Mouse (Mus musculus) MEL (cell line): ENCODE measurements at regions not wholly inside any gene's neighbourhood (a gene's known extent, or its start where the extent isn't known, plus 50 kb on each side); places are given as distances from the start of the nearest gene placed in this dataset.

ENCODE experiments used
- DNase-seq: peaks from one replicate; pipeline ENCODE4 v3.0.0; 2011; ENCODE audit warnings: low read depth, low spot score
- H3K27ac ChIP-seq: 2 replicates; pipeline ENCODE4 v1.5.1; 2012; ENCODE audit warnings: low read depth, mild to moderate bottlenecking, control low read depth, low read length, moderate library complexity; ENCODE audit not compliant: control insufficient read depth
- H3K27me3 ChIP-seq, 2 experiments: fragments of 150-350 bp in 1 of 2; sonication (generic) in 1 of 2; 2 replicates each; pipeline ENCODE4 v1.6.1; 2012; ENCODE audit warnings: low read length in 2 of 2, mild to moderate bottlenecking in 2 of 2, improper control_type of control experiment in 1 of 2, moderate library complexity in 1 of 2; ENCODE audit not compliant: insufficient read depth in 2 of 2, control insufficient read depth in 1 of 2
- H3K36me3 ChIP-seq, 2 experiments: 2 replicates each; pipeline ENCODE4 v1.6.1; 2012 to 2014; ENCODE audit warnings: low read length in 2 of 2, improper control_type of control experiment in 1 of 2, inconsistent platforms in 1 of 2, mild to moderate bottlenecking in 1 of 2; ENCODE audit not compliant: insufficient read depth in 2 of 2, control insufficient read depth in 1 of 2
- H3K4me1 ChIP-seq, 2 experiments: fragments of 150-350 bp in 1 of 2; sonication (generic) in 1 of 2; 2 replicates each; pipeline ENCODE4 v1.6.1; 2012; ENCODE audit warnings: low read length in 2 of 2, improper control_type of control experiment in 1 of 2, mild to moderate bottlenecking in 1 of 2; ENCODE audit not compliant: insufficient read depth in 2 of 2, control insufficient read depth in 1 of 2
- H3K4me3 ChIP-seq, 2 experiments: fragments of 150-350 bp in 1 of 2; sonication (generic) in 1 of 2; 2 replicates each; pipeline ENCODE4 v1.5.1; 2012; ENCODE audit warnings: low read depth in 2 of 2, low read length in 2 of 2, mild to moderate bottlenecking in 2 of 2, moderate library complexity in 2 of 2, control low read depth in 1 of 2, improper control_type of control experiment in 1 of 2; ENCODE audit not compliant: control insufficient read depth in 1 of 2, insufficient read depth in 1 of 2
- H3K79me2 ChIP-seq: 2 replicates; pipeline ENCODE4 v1.6.1; 2012; ENCODE audit warnings: mild to moderate bottlenecking, low read length, moderate library complexity; ENCODE audit not compliant: control insufficient read depth, poor library complexity, insufficient read depth
- H3K9ac ChIP-seq: 2 replicates; pipeline ENCODE4 v1.6.1; 2012; ENCODE audit warnings: low read depth, mild to moderate bottlenecking, control low read depth, low read length, moderate library complexity; ENCODE audit not compliant: control insufficient read depth, poor library complexity, severe bottlenecking
- H3K9me3 ChIP-seq: fragments of 150-350 bp; sonication (generic); replicated peaks from 2 replicates; pipeline ENCODE4 v1.6.1; 2012; ENCODE audit warnings: mild to moderate bottlenecking, low read length, improper control_type of control experiment, moderate library complexity; ENCODE audit not compliant: insufficient read depth
- BHLHE40 ChIP-seq: IDR thresholded peaks from 2 replicates; pipeline ENCODE4 v1.6.1; 2012; ENCODE audit warnings: low read depth, mild to moderate bottlenecking, inconsistent platforms, low read length, improper control_type of control experiment, borderline replicate concordance
- CHD1 ChIP-seq: IDR thresholded peaks from 2 replicates; pipeline ENCODE4 v1.6.1; 2012; ENCODE audit warnings: low read depth, mild to moderate bottlenecking, inconsistent platforms, low read length, improper control_type of control experiment
- CHD2 ChIP-seq: IDR thresholded peaks from 2 replicates; pipeline ENCODE4 v1.6.1; 2011; ENCODE audit warnings: low read length, improper control_type of control experiment
- CTCF ChIP-seq, 3 experiments: IDR thresholded peaks in 2 of 3; conservative IDR thresholded peaks in 1 of 3; 2 replicates each; pipeline ENCODE4 v1.5.1; 2011 to 2012; ENCODE audit warnings: low read length in 3 of 3, low read depth in 2 of 3, mild to moderate bottlenecking in 2 of 3, improper control_type of control experiment in 1 of 3, inconsistent platforms in 1 of 3, mixed read lengths in 1 of 3, moderate library complexity in 1 of 3; ENCODE audit not compliant: control insufficient read depth in 1 of 3, insufficient read depth in 1 of 3, poor library complexity in 1 of 3, severe bottlenecking in 1 of 3
- E2F4 ChIP-seq: IDR thresholded peaks from 2 replicates; pipeline ENCODE4 v1.6.1; 2011; ENCODE audit warnings: low read depth, low read length, improper control_type of control experiment, borderline replicate concordance
- ELF1 ChIP-seq: IDR thresholded peaks from 2 replicates; pipeline ENCODE4 v1.6.1; 2014; ENCODE audit warnings: low read depth, mild to moderate bottlenecking, inconsistent platforms, low read length, improper control_type of control experiment, moderate library complexity
- ETS1 ChIP-seq: IDR thresholded peaks from 2 replicates; pipeline ENCODE4 v1.6.1; 2012; ENCODE audit warnings: low read depth, mild to moderate bottlenecking, inconsistent platforms, low read length, improper control_type of control experiment, moderate library complexity
- GABPA ChIP-seq: IDR thresholded peaks from 2 replicates; pipeline ENCODE4 v1.6.1; 2012; ENCODE audit warnings: low read depth, mild to moderate bottlenecking, inconsistent platforms, low read length, improper control_type of control experiment, moderate library complexity
- GATA1 ChIP-seq: IDR thresholded peaks from 2 replicates; pipeline ENCODE4 v1.6.1; 2011; ENCODE audit warnings: low read depth, low read length, improper control_type of control experiment
- HCFC1 ChIP-seq: IDR thresholded peaks from 2 replicates; pipeline ENCODE4 v1.6.1; 2012; ENCODE audit warnings: low read depth, mild to moderate bottlenecking, inconsistent platforms, low read length, improper control_type of control experiment, moderate library complexity
- KAT2A ChIP-seq: conservative IDR thresholded peaks from 2 replicates; pipeline ENCODE4 v1.6.1; 2012; ENCODE audit warnings: low read depth, low read length, improper control_type of control experiment, inconsistent platforms
- MAX ChIP-seq: IDR thresholded peaks from 2 replicates; pipeline ENCODE4 v1.6.1; 2011; ENCODE audit warnings: low read length, improper control_type of control experiment
- MEF2A ChIP-seq: IDR thresholded peaks from 2 replicates; pipeline ENCODE4 v1.6.1; 2014; ENCODE audit warnings: low read depth, mild to moderate bottlenecking, inconsistent platforms, low read length, improper control_type of control experiment; ENCODE audit not compliant: poor library complexity, insufficient replicate concordance, severe bottlenecking; ENCODE audit errors: extremely low read depth
- MXI1 ChIP-seq: IDR thresholded peaks from 2 replicates; pipeline ENCODE4 v1.6.1; 2011; ENCODE audit warnings: mild to moderate bottlenecking, low read depth, low read length, improper control_type of control experiment
- MYB ChIP-seq: IDR thresholded peaks from 2 replicates; pipeline ENCODE4 v1.6.1; 2011; ENCODE audit warnings: mild to moderate bottlenecking, low read depth, low read length, improper control_type of control experiment
- MYC ChIP-seq: IDR thresholded peaks from 2 replicates; pipeline ENCODE4 v1.6.1; 2011; ENCODE audit warnings: low read depth, mild to moderate bottlenecking, low read length, improper control_type of control experiment, moderate library complexity
- POLR2A ChIP-seq, 2 experiments: IDR thresholded peaks; 2 replicates each; pipeline ENCODE4 v1.6.1; 2011 to 2012; ENCODE audit warnings: low read length in 2 of 2, mild to moderate bottlenecking in 2 of 2, control low read depth in 1 of 2, improper control_type of control experiment in 1 of 2, low read depth in 1 of 2, moderate library complexity in 1 of 2; ENCODE audit not compliant: control insufficient read depth in 1 of 2, insufficient read depth in 1 of 2, poor library complexity in 1 of 2
- POLR2AphosphoS5 ChIP-seq: IDR thresholded peaks from 2 replicates; pipeline ENCODE4 v1.6.1; 2012; ENCODE audit warnings: low read depth, borderline replicate concordance, mild to moderate bottlenecking, inconsistent platforms, low read length, moderate library complexity, mixed read lengths
- RCOR1 ChIP-seq: IDR thresholded peaks from 2 replicates; pipeline ENCODE4 v1.6.1; 2012; ENCODE audit warnings: low read depth, mild to moderate bottlenecking, inconsistent platforms, low read length, improper control_type of control experiment
- SIN3A ChIP-seq: IDR thresholded peaks from 2 replicates; pipeline ENCODE4 v1.6.1; 2012; ENCODE audit warnings: low read length, improper control_type of control experiment, inconsistent platforms
- SMC3 ChIP-seq: IDR thresholded peaks from 2 replicates; pipeline ENCODE4 v1.6.1; 2011; ENCODE audit warnings: low read depth, low read length, improper control_type of control experiment
- TBP ChIP-seq: IDR thresholded peaks from 2 replicates; pipeline ENCODE4 v1.8.0; 2011; ENCODE audit warnings: low read depth, low read length, improper control_type of control experiment
- TCF12 ChIP-seq: IDR thresholded peaks from 2 replicates; pipeline ENCODE4 v1.6.1; 2014; ENCODE audit warnings: low read depth, mild to moderate bottlenecking, inconsistent platforms, low read length, improper control_type of control experiment, moderate library complexity
- UBTF ChIP-seq: IDR thresholded peaks from 2 replicates; pipeline ENCODE4 v1.6.1; 2012; ENCODE audit warnings: low read depth, mild to moderate bottlenecking, inconsistent platforms, low read length, improper control_type of control experiment, moderate library complexity, borderline replicate concordance; ENCODE audit not compliant: insufficient read depth
- ZKSCAN1 ChIP-seq: IDR thresholded peaks from 2 replicates; pipeline ENCODE4 v1.6.1; 2012; ENCODE audit warnings: low read depth, mild to moderate bottlenecking, inconsistent platforms, low read length, improper control_type of control experiment, moderate library complexity
- ZMIZ1 ChIP-seq: IDR thresholded peaks from 2 replicates; pipeline ENCODE4 v1.6.1; 2012; ENCODE audit warnings: low read depth, mild to moderate bottlenecking, inconsistent platforms, low read length, improper control_type of control experiment, moderate library complexity

DNA sequence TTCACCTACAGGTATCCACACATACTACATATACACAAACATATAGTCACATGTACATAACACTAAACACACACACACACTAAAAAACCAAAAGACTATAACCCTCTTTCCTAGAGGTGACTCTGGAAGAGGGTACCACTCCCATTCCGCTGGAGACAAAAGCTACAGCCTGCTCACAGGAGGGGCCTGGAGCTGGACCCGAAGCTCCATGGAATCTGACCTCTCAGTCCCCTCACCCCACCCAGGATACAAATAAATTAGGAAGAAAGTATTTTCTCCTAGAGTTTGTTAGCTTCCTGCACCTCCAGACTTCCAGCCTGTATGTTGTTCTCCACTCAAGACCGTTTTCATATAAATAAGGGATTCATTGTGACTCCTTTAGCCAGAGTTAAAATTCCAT, 66.8 kb downstream of the Lrrc30 start (continued):
- TF ChIP-seq MEF2A = no peak
- TF ChIP-seq ZMIZ1 = no peak
- no peak for TF ChIP-seq GABPA
- no peak for TF ChIP-seq MAX

DNA sequence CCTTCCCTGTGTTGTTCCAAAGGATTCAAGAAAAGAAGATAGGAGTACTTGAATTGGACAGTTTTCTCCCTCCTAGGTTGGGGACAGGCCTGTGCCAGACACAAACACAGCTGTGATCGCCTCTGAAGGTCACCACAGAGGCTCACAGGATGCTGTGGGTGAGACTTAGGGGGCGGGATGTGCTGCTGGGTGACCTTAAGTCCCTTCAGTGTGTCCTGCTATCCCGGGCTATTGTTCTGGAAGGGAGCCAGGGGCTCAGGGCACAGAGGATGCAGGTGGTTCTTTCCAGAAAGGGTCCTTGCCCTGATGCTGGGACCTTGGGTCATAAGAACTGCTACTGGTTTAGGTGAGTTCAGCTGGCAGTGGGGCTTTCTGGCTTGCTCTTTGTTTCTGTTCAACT, 67.7 kb downstream of the Lrrc30 start:
- Histone ChIP-seq H3K9ac (no peak overlapping the region), H3K4me1 (no peaks in the 10 kb centered on the region), H3K27me3 (no peaks in the 10 kb centered on the region), H3K27ac (no peak overlapping the region), H3K9me3 (no peaks in the 10 kb centered on the region), H3K36me3 (no peaks in the 10 kb centered on the region), H3K79me2 (no peaks in the 10 kb centered on the region), H3K4me3 (no peak overlapping the region)
- no peak for DNase-seq
- TF ChIP-seq MYB (no peak), SIN3A (no peak), CHD2 (no peak), E2F4 (no peak), HCFC1 (no peak), TCF12 (no peak), ETS1 (no peak), MAX (no peak)

DNA sequence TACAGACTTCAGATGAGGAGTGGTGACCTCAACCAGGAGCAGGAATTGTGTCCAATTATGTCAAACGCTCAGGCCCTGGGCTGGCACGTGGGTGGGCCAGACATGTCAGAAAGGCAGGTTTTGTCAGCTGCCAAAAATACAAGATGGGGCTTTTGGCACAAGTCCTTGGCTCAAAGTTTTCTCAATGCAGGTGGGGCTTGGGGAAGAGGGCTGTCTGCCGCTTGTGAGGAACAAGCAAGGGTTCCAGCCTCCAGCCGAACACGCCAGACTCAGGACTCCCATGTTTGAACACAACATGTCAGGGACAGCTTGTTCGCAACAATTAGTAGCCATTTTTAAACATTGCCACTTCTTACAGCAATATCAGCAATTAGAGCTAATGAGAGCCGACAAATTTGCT, 69.5 kb downstream of the Lrrc30 start:
- Histone ChIP-seq H3K36me3 (no peaks in the 10 kb centered on the region), H3K4me3 (no peak overlapping the region), H3K27me3 (no peaks in the 10 kb centered on the region), H3K4me1 (no peaks in the 10 kb centered on the region), H3K9me3 (no peaks in the 10 kb centered on the region), H3K9ac (no peak overlapping the region), H3K27ac (no peak overlapping the region), H3K79me2 (no peaks in the 10 kb centered on the region)
- TF ChIP-seq MAX (no peak), MXI1 (no peak), POLR2AphosphoS5 (no peak), ZKSCAN1 (no peak), SIN3A (no peak), ELF1 (no peak), RCOR1 (no peak), BHLHE40 (no peak), TBP (no peak), UBTF (no peak), ETS1 (no peak), MYC (no peak), CTCF (IDR thresholded peaks at IDR 0.05 in 2 of 3, conservative IDR thresholded peaks at IDR 0.05 in 1 of 3; ENCODE audit: control insufficient read depth in 1 of 3, insufficient read depth in 1 of 3, low read depth in 2 of 3, low read length in 3 of 3, poor library complexity in 1 of 3, severe bottlenecking in 1 of 3) (no peak), E2F4 (no peak), KAT2A (no peak), GATA1 (no peak), CHD1 (no peak), SMC3 (no peak), ZMIZ1 (no peak), POLR2A (IDR thresholded peaks at IDR 0.05; ENCODE audit: control insufficient read depth in 1 of 2, insufficient read depth in 1 of 2, low read depth in 1 of 2, low read length in 2 of 2, poor library complexity in 1 of 2) (no peak)
- no peak for DNase-seq
